Mouse (Mus musculus) pancreas, adult 10 weeks (tissue): ENCODE data around the gene Gm4216. TPM values are rescaled to one million over a fixed set of nuclear protein-coding genes. Genes with fewer than 3 reads are reported as not detected.

Experiments used
- polyA plus RNA-seq: library from polyadenylated mRNA; stranded (reverse); fragments of 350-450 nt; fragmentation: Illumina TruSeq; extraction: RNeasy Lipid Tissue Mini Kit (QIAGEN cat#74804); gene quantifications from one replicate; pipeline ENCODE4 v1.2.3, GENCODE M21; 2015; ENCODE audit warnings: low read depth, low replicate concordance; ENCODE audit not compliant: insufficient read depth

The Gm4216 gene
- not detected for polyA plus RNA-seq

DNA sequence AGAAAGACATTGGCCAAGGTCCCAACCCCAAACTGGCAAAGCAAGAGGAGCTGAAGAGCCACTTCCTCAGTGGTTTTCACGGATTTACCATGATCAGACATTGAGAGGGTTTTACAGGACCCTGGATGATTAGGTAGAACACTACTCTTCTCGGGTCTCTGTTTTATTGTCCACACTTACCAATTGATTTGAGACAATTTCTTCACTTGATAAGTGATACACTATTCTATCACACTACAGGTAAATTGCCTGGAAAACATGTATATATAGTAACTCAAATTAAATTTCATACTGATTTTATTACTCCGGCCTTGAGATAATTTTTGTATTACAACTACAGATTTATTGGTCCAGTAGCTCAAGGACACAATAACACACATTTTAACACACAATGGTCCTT lies at the start of gene Gm4216:
Gm4216 (minus strand) TSS at position 101 of the 400 bp plus-strand sequence.

DNA sequence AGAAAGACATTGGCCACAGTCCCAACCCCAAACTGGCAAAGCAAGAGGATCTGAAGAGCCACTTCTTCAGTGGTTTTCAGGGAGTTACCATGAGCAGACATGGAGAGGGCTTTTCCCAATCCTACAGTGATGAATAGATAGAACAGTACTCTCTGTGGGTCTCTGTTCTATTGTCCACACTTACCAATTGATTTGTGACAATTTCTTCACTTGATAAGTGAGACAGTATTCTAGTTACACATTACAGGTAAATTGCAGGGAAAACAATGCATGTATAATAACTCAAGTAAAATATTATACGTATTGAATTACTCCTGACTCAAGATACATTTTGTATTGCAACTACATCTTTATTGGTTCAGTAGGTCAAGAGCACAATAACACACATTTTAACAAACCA lies 47.6 kb upstream of the Gm4216 start, which contains the start of gene Gm8720:
Gm8720 (minus strand) TSS at position 101 of the 400 bp plus-strand sequence.

DNA sequence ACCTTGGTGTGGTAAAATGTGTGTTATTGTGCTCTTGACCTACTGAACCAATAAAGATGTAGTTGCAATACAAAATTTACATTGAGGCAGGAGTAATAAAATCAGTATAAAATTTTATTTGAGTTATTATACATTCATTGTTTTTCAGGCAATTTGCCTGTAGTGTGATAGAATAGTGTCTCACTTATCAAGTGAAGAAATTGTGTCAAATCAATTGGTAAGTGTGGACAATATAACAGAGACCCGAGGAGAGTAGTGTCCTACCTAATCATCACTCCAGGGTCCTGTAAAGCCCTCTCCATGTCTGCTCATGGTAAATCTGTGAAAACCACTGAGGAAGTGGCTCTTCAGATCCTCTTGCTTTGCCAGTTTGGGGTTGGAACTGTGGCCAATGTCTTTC lies 35.5 kb upstream of the Gm4216 start, which contains the start of gene Vmn1r163:
Vmn1r163 (plus strand) TSS at position 301 of the 400 bp plus-strand sequence.

DNA sequence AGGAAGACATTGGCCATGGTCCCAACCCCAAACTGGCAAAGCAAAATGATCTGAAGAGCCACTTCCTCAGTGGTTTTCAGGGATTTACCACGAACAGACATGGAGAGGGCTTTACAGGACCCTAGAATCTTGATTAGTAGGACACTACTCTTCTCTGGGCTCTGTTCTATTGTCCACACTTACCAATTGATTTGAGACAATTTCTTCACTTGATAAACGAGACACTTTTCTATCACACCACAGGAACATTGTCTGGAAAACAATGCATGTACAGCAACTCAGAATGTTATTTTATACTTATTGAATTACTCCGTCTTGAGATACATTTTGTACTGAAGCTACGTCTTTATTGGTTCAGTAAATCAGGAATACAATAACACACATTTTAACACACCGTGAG lies 35.1 kb downstream of the Gm4216 start, which contains the start of gene Gm4214:
Gm4214 (minus strand) TSS at position 101 of the 400 bp plus-strand sequence.

Other genes with a start within 250 kb of the Gm4216 start
- gene Vmn1r158, start 229.1 kb downstream of the Gm4216 start, polyA plus RNA-seq: not detected
- not detected for gene Vmn1r159, start 176.3 kb downstream of the Gm4216 start, polyA plus RNA-seq
- gene Vmn1r160, start 148.7 kb downstream of the Gm4216 start, polyA plus RNA-seq: not detected
- not detected for gene Gm4214, start 35.2 kb downstream of the Gm4216 start, polyA plus RNA-seq
- gene Vmn1r163, start 35.6 kb upstream of the Gm4216 start, polyA plus RNA-seq: not detected
- gene Gm8720, start 47.5 kb upstream of the Gm4216 start, polyA plus RNA-seq: not detected
- not detected for gene Gm10662, start 124.6 kb upstream of the Gm4216 start, polyA plus RNA-seq
- gene Vmn1r165, start 197.4 kb upstream of the Gm4216 start, polyA plus RNA-seq: not detected
- not detected for gene Vmn1r166, start 231.8 kb upstream of the Gm4216 start, polyA plus RNA-seq